Mouse (Mus musculus): ENCODE measurements around the gene Fcmr. TPM values are rescaled to one million over a fixed set of nuclear protein-coding genes. Genes with fewer than 3 reads are reported as not detected.

Gene Fcmr
- polyA plus RNA-seq (2015; fragmentation: Nextera tagmentation; extraction: Ambion mirVana) = 1.1 and 1.8 TPM in 2 replicates

DNA sequence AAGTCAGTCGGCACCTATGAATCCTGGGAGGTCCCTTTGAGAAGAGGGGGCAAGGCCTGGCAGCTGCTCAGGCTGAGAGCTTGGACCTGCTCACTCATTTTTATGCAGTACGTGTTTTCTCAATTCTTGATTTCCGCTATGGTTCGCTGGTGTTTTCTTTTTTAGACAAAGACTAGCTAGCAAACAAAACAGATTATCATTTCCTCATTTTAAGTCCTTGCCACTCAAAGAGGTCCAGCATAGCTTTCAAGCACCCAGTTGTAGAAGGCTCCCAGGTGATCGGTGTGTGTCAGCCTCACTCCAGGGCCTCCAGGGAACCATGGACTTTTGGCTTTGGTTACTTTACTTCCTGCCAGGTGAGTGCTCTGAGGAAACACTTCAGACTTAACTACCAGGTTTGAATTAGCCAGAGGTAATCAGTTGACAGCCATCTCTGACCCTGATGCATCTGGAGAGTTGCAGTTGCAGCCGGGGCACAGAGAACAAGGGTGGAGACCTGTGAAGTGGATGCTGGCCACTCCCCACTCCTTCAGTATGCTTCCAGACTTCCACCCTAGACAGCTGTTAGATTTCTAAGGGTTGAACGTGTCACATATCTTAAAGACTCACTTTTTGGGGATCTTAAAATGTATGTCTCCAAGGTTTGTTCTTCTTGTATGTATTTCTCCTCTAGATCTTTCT, at the start of gene Fcmr:
TSS of gene Fcmr (plus strand) at position 129 of the 681 bp plus-strand sequence.
- no peak for ATAC-seq (ENCODE audit: low FRiP score)
- no peak within 1 kb of the TSS for H3K27ac ChIP-seq (replicated peaks)
- no peaks in the 10 kb centered on the region for H3K27me3 ChIP-seq (replicated peaks)
- H3K4me2 ChIP-seq = no peak within 1 kb of the TSS
- no peak within 1 kb of the TSS for H3K4me3 ChIP-seq (replicated peaks)
- no peaks in the 10 kb centered on the region for H3K36me3 ChIP-seq
- no peaks in the 10 kb centered on the region for H3K9me3 ChIP-seq (replicated peaks)
- 86% methylated on average over 7 of the region's 7 CpGs for WGBS
- H3K9ac ChIP-seq (replicated peaks) = no peak within 1 kb of the TSS
- H3K4me1 ChIP-seq = no peaks in the 10 kb centered on the region

DNA sequence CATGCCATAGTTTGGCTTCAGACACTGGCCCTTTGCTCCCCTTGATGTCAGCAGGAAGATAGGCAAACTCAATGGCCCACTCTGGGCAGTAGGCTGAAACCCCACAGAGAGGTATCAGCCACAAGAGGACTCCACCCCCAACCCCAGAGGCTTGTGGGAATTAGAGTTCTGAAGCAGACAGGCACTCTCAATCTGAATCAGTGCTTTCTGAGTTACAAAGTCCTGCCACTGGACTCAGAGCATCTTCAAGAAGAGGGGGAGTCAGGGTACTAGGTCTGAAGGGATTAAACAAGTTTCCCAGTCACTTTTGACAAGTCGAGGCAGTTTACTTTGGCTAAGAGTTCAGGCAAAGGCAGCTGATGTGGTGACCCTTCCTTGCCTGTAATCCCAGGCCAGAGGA, 45.7 kb upstream of the Fcmr start:
- no peak overlapping the region for H3K27ac ChIP-seq (replicated peaks)
- no peaks in the 10 kb centered on the region for H3K4me1 ChIP-seq
- H3K4me3 ChIP-seq (replicated peaks) = no peak overlapping the region
- ATAC-seq (ENCODE audit: low FRiP score) = no peak
- H3K27me3 ChIP-seq (replicated peaks) = no peaks in the 10 kb centered on the region
- no peak overlapping the region for H3K4me2 ChIP-seq
- no peaks in the 10 kb centered on the region for H3K9me3 ChIP-seq (replicated peaks)
- WGBS = 92% methylated on average over 1 of the region's 1 CpGs
- H3K36me3 ChIP-seq = no peaks in the 10 kb centered on the region
- no peak overlapping the region for H3K9ac ChIP-seq (replicated peaks)

DNA sequence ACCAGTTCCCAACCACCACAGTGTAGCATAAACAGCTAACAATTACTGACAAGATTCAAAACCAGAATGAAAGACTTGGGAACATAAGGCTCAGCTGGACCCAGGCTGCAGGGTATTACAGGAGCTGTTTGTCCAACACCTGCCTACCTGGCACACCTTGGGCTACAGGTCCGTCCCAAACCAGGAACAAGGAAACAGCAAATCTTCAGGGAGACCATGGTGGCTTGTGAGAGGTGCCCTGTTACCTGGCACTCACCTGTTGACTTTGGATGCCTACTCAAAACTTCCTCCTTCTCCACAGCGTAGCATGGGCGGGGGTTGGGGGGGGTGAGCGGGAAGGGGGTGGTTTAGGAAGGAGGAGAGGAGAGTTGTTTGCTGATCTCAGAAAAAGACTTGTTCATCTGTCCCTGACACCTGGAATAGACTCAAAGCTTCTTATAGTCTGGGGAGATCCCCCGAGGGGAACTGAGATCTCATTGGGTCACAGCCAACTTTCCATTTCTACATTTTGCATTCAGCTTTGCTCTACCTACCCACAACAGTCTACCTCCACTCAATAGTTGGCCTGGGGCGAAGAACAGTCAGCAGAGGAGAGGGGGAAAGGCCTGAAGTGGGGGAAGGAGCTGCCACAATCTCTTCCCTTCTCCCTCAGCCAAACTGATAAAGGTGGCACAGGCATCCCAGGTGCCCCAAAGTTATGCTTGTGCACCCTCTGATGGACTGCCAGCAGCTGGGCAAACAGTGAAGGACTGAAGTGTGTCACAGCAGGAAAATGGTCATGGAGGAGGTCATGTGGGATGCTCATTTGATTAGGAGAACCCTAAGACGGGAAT, 44.9 kb upstream of the Fcmr start:
- no peaks in the 10 kb centered on the region for H3K4me1 ChIP-seq
- no peak overlapping the region for H3K27ac ChIP-seq (replicated peaks)
- ATAC-seq (ENCODE audit: low FRiP score) = no peak
- H3K4me2 ChIP-seq = no peak overlapping the region
- 91% methylated on average over 6 of the region's 7 CpGs for WGBS
- no peaks in the 10 kb centered on the region for H3K27me3 ChIP-seq (replicated peaks)
- no peaks in the 10 kb centered on the region for H3K9me3 ChIP-seq (replicated peaks)
- no peak overlapping the region for H3K9ac ChIP-seq (replicated peaks)
- H3K4me3 ChIP-seq (replicated peaks) = no peak overlapping the region
- H3K36me3 ChIP-seq = no peaks in the 10 kb centered on the region

GRCm38 (mm10) chr1:130821149-130821471, 44.4 kb upstream of the Fcmr start:
- no peak overlapping the region for H3K9ac ChIP-seq (replicated peaks)
- no peaks in the 10 kb centered on the region for H3K36me3 ChIP-seq
- no peak overlapping the region for H3K4me2 ChIP-seq
- no peak for ATAC-seq (ENCODE audit: low FRiP score)
- no peaks in the 10 kb centered on the region for H3K27me3 ChIP-seq (replicated peaks)
- H3K9me3 ChIP-seq (replicated peaks) = no peaks in the 10 kb centered on the region
- WGBS = 93% methylated on average over 2 of the region's 2 CpGs
- no peak overlapping the region for H3K27ac ChIP-seq (replicated peaks)
- H3K4me1 ChIP-seq = no peaks in the 10 kb centered on the region
- H3K4me3 ChIP-seq (replicated peaks) = no peak overlapping the region

GRCm38 (mm10) chr1:130821911-130822625, 43.4 kb upstream of the Fcmr start:
- ATAC-seq (ENCODE audit: low FRiP score) = no peak
- 78% methylated on average over 9 of the region's 9 CpGs for WGBS
- H3K9me3 ChIP-seq (replicated peaks) = no peaks in the 10 kb centered on the region
- no peak overlapping the region for H3K4me2 ChIP-seq
- no peaks in the 10 kb centered on the region for H3K27me3 ChIP-seq (replicated peaks)
- no peak overlapping the region for H3K9ac ChIP-seq (replicated peaks)
- H3K27ac ChIP-seq (replicated peaks) = no peak overlapping the region
- no peak overlapping the region for H3K4me3 ChIP-seq (replicated peaks)
- no peaks in the 10 kb centered on the region for H3K4me1 ChIP-seq
- no peaks in the 10 kb centered on the region for H3K36me3 ChIP-seq

GRCm38 (mm10) chr1:130826448-130826847, 39.0 kb upstream of the Fcmr start, which contains the start of gene Pigr:
Gene Pigr, plus strand, starts transcription at chr1:130826684.
- WGBS = 92% methylated on average over 5 of the region's 5 CpGs
- ATAC-seq (ENCODE audit: low FRiP score) = no peak
- Histone ChIP-seq H3K9ac (replicated peaks) (no peak within 1 kb of the TSS), H3K4me2 (no peak within 1 kb of the TSS), H3K36me3 (no peaks in the 10 kb centered on the region), H3K27me3 (replicated peaks) (no peaks in the 10 kb centered on the region), H3K9me3 (replicated peaks) (no peaks in the 10 kb centered on the region), H3K4me3 (replicated peaks) (no peak within 1 kb of the TSS), H3K4me1 (no peaks in the 10 kb centered on the region), H3K27ac (replicated peaks) (no peak within 1 kb of the TSS)

DNA sequence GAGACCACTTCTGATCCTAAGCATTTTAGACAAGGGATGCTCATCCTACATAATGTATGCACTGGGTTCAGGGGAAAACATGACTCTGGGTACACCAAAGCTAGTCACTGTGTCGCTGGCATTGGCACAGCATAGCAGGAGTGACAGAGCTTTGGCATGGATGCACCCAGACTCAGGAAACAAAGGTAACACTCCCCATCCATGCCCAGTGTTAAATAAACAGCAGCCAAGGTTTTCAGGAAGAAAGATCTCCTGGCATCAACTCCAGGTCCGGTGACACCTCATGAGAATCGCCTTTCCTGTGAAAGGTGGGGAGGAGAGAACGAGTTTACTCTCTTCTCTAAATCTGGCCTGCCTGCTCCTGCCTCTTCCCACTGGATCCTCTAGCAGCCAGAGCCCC, 36.8 kb upstream of the Fcmr start:
- WGBS = 88% methylated on average over 4 of the region's 4 CpGs
- H3K27me3 ChIP-seq (replicated peaks) = no peaks in the 10 kb centered on the region
- ATAC-seq (ENCODE audit: low FRiP score) = no peak

DNA sequence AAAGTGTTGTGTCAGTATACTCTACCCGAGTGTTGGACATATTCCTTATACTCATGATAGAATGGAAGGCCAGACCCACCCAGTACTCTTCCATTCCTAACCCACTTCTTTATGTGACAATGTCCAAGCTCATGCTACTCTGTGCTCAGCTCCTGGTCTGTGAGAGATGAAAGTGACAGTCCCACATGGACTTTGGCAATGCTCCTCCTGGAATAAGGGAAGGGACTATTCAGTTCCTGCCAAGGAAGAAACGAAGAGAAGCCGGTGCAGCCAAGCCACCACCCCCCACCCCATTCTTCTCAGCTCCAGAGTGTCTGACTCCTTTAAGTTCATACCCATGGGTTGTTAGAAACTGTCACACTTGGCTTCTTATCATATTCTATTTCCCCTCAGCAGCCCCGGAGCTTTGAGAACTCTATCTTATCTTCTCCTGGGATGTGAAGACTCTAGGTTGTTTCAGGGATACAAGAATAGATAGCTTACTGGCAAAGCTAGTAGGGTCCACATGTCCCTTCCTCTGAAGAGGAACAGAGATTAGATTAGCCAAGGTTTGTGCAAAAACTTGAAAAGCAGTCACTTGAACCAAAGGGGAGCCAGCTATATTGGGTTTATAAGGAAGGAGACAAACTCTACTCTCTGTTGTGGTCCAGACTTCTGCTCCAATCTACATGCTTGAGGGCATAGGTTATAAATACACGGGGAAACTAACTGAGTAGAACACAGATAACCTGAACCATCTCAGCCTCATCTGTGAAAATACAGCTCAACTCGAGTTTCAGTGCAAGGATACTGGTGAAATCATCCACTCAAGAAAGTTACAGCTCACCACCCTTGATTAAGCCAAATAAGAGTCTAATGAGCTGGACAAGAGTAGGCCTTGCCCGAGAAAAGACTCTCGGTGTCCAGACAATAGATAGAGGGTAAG, 35.3 kb upstream of the Fcmr start:
- Histone ChIP-seq H3K27ac (replicated peaks) (no peak overlapping the region), H3K4me3 (replicated peaks) (no peak overlapping the region), H3K36me3 (no peaks in the 10 kb centered on the region), H3K27me3 (replicated peaks) (no peaks in the 10 kb centered on the region), H3K9me3 (replicated peaks) (no peaks in the 10 kb centered on the region), H3K4me1 (no peaks in the 10 kb centered on the region), H3K4me2 (no peak overlapping the region), H3K9ac (replicated peaks) (no peak overlapping the region)
- no peak for ATAC-seq (ENCODE audit: low FRiP score)
- 83% methylated on average over 8 of the region's 8 CpGs for WGBS

More for the DNA sequence above, 36.8 kb upstream of the Fcmr start:
- no peaks in the 10 kb centered on the region for H3K9me3 ChIP-seq (replicated peaks)
- no peak overlapping the region for H3K4me3 ChIP-seq (replicated peaks)
- H3K4me2 ChIP-seq = no peak overlapping the region
- H3K4me1 ChIP-seq = no peaks in the 10 kb centered on the region
- no peak overlapping the region for H3K9ac ChIP-seq (replicated peaks)
- H3K36me3 ChIP-seq = no peaks in the 10 kb centered on the region
- H3K27ac ChIP-seq (replicated peaks) = no peak overlapping the region

DNA sequence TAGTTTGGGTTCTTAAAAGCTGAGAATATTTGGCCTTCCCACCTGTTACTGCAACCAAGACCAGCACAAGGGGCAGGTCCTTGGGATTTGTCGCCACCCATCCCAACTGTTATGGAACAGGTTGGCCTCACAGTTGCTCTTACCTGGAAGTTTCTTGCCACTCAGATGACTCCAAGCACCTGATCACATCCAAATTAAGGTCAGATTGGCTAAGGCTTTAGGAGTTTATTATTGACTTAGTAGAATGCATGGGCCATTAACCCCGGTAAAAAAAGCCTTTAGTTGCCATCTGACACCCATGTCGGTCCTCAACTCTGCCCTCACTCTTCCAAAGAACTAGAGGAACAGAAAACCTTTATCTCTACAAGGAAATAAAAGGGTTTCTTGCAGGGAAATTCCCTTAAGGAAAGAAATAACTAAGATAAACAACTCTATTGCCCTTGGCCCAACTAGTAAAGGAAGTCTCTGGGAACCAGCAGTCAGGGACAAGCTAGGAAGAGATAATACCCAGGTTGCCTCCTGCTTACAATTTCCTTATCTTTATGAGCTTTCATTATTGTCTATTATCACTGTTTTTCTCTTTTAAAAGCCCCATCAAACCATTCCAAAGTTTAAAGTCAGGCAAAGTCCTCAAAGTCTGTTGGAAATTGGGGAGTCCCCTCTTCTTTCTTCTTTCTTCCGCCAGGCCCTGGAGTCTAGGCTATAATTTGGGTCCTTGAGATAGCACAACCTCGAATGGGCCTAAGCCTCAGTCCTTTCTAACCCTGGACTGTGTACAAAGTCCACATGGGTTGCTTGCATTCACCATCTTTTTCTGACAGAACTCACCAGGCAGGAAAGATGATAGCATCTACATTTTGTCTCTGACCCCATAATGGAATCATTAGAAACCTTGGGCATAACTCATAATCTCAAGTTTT, 33.0 kb upstream of the Fcmr start:
- H3K4me1 ChIP-seq = no peaks in the 10 kb centered on the region
- 75% methylated on average over 5 of the region's 5 CpGs for WGBS
- no peak overlapping the region for H3K4me3 ChIP-seq (replicated peaks)
- H3K4me2 ChIP-seq = no peak overlapping the region
- no peak overlapping the region for H3K27ac ChIP-seq (replicated peaks)
- H3K36me3 ChIP-seq = no peaks in the 10 kb centered on the region
- no peak for ATAC-seq (ENCODE audit: low FRiP score)
- H3K9me3 ChIP-seq (replicated peaks) = no peaks in the 10 kb centered on the region
- H3K27me3 ChIP-seq (replicated peaks) = no peaks in the 10 kb centered on the region
- H3K9ac ChIP-seq (replicated peaks) = no peak overlapping the region

DNA sequence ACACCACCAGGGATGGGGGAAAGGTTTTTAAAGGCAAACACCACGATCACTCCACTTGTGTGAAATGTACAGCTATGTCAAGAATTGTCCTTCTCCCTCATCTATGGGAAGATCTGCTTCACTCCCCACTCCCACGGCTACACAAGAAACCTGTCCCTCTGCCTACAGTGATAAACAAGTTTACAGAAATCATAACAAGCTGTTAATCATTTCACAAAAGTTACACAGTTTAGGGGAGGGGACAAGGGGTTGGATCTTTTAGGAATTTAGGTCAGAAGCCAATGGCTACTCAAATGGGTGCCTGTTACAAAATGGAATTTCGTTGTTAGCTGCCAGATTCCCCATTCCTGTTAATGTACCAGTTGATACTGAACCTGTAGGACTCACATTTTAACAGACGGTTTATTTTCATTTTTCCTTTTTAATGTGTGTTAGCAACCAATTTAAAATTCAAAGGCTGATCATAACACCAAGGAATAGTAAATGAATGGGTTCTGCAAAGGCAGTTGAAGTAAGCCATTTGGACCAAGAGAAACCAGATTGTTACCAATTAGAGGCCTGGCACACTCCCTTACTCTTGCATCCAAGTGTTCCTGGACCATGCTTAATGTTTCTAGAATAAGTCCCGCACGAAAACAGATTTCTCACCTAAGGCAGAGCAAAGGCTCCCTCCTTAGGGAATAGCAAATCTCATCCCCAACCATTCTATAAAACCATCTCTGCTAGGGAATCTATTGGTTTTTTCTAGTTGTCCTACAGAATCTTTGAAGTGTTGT, 30.1 kb upstream of the Fcmr start:
- no peaks in the 10 kb centered on the region for H3K4me1 ChIP-seq
- no peak overlapping the region for H3K27ac ChIP-seq (replicated peaks)
- no peaks in the 10 kb centered on the region for H3K36me3 ChIP-seq
- no peak overlapping the region for H3K4me2 ChIP-seq
- ATAC-seq (ENCODE audit: low FRiP score) = no peak
- no peaks in the 10 kb centered on the region for H3K9me3 ChIP-seq (replicated peaks)
- no peak overlapping the region for H3K4me3 ChIP-seq (replicated peaks)
- no peaks in the 10 kb centered on the region for H3K27me3 ChIP-seq (replicated peaks)
- no peak overlapping the region for H3K9ac ChIP-seq (replicated peaks)
- WGBS = 89% methylated on average over 6 of the region's 6 CpGs
